Mouse (Mus musculus): ENCODE results near the gene Zcchc24. TPM values are rescaled to one million over a fixed set of nuclear protein-coding genes. Genes with fewer than 3 reads are reported as not detected.

Zcchc24 gene
- total RNA-seq, 2 experiments from 2014 or later, result 56.1 to 59.0 TPM

DNA sequence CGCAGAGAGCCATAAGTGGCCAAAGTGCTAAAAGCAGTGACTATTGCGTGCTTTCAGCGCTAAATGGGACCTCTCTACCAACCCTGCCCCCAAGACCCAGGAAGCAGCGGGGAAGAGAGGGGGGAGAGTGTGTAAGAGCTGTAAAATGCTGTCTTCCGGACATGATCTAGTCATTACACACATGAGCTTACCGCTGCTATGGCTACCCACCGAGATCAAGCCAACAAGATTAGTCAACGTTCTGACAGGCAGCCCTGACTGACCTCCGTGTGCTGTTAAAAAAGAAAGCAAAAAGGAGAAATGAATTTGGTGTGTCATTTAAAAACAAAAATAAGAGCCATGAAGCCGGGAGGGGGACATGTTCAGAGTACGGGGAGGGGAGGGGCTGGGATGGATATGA lies 11.8 kb upstream of the Zcchc24 start:
- no peak for DNase-seq (ENCODE audit: extremely low spot score in 1 of 2, low spot score in 1 of 2)

DNA sequence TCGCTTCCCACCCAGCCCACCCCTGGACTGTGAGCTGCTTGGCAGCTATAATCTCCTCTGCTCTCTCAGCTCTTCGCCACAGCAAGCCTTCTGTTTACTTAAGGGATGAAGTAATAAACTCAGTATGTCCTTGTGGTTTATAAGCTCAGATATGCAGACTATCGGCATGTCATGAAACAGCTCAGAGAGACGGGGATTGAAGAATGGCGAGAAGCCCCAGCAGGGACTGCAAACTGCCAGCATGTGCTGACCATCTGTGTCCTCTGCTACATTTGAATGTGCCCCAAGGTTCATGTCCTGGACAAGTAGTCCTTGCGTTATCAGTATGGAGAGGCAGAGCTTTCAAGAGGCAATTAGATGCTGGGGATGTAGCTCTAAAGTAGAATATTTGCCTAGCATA lies 7.5 kb upstream of the Zcchc24 start:
- no peak for DNase-seq (ENCODE audit: extremely low spot score in 1 of 2, low spot score in 1 of 2)

DNA sequence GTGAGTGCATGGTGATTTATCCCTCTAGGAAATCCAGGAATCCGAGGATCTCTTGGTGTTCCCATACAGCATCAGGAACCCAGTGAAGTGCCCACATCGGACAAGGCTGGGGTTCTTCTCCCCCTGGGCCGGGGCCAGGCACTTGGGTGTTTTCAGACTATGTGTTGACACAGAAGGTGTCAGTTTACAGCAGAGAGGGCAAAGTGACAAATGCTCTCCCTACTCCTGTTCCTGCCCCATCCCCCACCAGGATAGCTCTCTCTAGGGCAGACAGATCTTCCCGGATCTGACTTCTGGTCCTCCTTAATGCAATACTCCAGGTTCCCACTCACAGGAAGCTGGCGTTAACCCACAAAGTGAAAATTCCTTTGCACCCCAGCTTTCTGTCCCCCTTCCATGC lies 5.3 kb upstream of the Zcchc24 start:
- DNase-seq (ENCODE audit: extremely low spot score in 1 of 2, low spot score in 1 of 2), result no peak

DNA sequence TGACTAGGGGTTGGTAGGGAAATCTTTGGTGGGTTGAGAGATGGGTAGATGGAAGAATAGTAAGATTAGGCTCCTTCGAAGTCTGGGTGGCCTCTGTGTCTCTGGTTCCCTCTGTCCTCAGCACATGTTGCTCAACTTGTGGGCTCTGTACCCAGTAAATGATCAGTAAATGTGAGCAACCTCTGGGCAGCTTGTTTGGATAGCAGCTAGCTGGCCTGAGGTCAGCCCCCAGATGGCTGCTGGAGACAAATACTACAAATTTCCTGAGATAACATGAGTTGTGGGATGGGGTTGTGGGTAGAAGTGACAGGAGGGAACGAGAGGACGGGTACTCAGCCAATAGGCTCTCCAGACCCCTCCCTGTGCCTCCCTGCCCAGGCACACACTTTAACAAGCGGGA lies 4.2 kb upstream of the Zcchc24 start:
- DNase-seq (ENCODE audit: extremely low spot score in 1 of 2, low spot score in 1 of 2), result no peak

DNA sequence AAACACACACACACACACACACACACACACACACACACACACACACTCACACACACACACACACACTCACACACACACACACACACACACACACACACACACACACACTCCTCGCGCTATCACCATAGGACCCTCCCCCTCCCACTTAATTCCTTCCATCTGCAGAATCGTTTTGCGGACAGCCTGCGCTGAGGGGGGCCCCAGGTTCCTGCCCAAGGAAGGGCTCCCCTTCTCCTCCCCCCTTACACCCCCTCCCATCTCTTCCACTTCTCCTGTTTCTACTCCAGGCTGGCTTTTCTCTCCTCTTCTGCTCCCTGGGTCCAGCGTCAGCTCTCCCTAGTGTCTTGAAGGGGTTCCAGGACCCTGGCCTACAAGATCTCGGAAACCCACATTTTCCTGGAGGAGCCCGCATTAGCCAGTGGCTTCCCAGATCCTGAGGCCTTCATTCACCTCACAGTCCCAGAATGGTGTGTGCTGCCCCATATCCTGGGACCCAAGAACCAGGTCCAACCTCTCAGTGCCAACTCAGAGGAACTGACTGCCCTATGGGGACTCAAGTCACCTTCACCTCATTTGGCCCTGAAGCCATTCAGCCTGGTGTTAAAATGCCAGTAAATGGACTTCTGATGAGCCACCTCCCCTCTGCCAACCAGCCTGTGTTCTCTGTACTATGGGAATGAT lies 927 bp upstream of the Zcchc24 start:
- DNase-seq (ENCODE audit: extremely low spot score in 1 of 2, low spot score in 1 of 2), result no peak

DNA sequence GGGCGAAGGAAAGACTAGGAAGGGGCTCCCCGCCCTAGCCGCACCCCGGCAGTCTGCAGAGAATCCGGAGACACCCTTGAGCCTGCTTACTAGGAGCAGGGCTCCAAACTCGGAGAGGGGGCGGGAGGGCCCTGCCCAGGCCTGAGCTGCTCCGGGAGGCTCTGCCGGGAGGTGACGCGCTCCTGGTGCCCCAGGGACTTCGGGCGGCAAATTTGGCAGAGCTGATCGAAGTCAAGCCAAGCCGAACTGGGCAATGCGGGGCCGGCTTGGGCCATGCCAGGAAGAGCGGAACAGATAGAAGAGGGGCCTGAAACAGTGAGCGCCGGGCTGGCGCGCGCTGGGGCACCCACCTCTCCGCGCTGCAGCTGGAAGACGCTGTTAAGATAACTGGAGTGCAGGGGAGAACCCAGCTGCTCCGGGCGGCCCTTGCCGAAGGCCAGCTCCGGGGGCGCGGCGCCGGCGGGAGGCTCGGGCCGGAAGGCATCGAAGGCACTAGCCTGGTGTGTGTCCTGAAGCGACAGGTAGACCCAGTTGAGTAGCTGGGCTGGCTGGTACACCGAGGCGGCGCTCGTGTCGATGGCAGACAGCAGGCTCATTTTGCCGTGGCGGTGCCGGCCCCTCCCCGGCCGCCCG lies 462 bp downstream of the Zcchc24 start:
- no peak for DNase-seq (ENCODE audit: extremely low spot score in 1 of 2, low spot score in 1 of 2)

DNA sequence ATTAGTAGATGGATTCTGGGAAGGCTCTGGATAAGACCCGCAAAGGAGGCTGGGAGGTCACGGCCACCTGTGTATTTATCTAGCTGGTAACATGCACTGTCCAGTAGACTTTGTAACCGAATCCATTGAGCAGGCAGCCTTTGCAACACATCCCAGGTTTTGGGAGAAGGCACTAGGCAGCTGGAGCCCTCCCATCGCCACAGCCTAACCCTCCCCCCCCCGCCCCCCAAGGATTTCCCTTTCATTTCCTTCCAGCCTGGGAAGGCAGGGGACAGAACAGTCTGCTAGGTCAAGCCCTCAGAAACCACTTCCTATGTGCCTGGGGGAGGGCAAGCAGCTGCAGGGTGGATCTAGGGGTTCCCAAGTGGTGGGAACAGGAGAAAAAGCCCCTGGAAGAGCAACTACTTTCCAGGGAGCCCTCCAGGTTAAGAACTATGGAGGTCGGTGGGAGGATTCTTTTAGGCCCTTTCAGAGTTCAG lies 1.1 kb downstream of the Zcchc24 start:
- DNase-seq (ENCODE audit: extremely low spot score in 1 of 2, low spot score in 1 of 2), result no peak

DNA sequence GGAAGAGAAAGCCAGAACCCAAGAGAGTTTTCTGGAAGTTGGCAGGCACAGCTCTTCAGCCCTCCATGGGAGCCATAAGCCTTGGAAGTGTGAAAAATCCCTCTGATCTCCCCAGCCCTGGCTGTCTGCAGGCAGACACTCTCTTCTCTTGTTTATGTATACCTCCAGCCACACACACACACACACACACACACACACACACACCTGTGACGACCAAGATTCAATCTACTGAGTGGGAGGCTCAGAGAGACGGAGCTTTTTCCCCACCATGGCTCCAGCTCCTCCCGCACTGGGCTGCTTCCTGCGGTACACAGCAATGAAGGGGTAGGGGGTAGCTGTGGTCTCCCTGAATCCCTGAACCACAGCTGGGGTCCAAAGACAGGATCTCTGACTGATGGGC lies 2.4 kb downstream of the Zcchc24 start:
- DNase-seq (ENCODE audit: extremely low spot score in 1 of 2, low spot score in 1 of 2), result no peak

DNA sequence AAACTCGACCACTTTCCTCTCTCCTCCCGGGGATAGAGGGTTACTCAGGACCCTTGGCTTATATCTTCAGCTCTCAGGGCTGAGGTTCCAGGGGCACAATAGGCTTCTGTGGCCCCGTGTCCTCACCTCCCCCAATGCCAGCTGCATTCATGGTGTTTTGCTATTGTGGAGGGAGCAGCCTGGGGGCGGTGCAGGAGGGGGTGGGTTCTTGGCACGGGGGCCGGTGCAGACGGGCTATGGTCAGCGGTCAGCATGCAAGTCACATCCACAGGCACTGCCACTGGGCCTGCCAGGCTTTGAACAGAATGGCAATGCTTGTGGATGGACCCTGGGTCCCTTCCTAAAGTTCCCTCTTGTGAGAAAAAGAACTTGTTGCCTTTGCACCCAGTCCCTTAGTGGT lies 2.9 kb downstream of the Zcchc24 start:
- peak; percentile 36 to 50 for DNase-seq (ENCODE audit: extremely low spot score in 1 of 2, low spot score in 1 of 2)

DNA sequence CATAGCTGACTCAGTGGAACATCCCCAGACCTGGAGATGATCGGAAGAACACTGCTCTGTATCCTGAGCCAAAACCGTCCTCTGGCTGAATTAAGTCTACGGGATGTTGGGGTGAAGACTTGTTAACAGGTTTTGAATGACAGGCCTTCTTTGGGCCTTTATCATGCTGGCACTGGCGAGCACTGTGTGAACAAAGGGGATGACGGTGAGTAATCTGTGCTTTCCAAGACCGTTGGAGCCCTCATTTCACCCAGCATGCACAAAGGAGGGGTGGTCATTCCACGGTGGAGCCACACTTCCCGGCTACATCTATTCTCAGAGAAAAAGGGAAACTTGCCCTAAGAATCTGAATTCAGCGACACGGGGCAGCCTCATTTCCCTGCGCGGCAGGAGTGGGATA lies 3.7 kb downstream of the Zcchc24 start:
- no peak for DNase-seq (ENCODE audit: extremely low spot score in 1 of 2, low spot score in 1 of 2)

DNA sequence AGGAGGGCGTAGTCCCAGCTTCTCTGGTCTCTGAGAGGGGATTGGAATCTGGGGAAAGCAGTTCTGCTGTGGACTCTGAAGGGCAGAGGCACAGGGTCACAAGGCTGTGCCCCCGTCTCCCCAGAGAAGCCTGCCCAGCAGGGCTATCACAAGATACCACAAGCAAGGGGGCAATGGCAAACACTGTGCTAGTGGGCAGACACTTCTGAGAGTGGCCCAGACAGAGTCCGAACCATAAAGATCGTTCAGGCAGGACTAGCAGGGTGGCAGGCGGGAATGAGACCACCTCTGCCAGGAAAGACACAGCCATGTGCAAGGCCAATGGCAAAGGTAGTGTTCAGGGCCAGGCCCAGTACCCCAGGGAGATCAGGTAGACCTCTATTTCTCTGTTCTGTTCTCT lies 7.7 kb downstream of the Zcchc24 start:
- DNase-seq (ENCODE audit: extremely low spot score in 1 of 2, low spot score in 1 of 2), result no peak

DNA sequence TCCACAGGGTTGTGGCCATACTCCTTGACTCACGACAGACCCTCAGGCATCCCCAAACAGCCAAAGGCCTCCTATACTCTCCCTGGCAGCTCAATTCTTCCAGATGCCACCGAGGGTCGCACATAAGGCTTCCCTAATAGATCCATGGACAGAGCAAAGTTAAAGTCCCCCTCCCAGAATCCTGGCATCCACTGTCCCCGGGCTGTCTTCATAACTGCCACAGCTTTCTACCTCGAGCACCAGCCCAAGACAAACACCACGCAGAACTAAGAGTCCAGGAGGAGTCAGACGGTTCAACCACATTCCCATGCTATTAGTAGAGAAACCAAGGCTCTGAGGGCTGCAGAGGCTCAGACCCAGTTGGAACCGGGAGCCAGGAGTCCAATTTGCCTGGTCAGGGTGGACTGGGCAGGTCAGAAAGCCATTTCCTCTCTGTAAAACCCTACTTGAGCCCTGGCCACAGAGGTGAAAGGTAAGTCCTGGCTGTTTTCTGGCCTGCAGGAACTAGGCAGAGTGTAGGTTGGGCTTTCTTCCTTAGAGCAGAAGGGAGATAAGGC lies 8.8 kb downstream of the Zcchc24 start:
- DNase-seq (ENCODE audit: extremely low spot score in 1 of 2, low spot score in 1 of 2), result no peak

DNA sequence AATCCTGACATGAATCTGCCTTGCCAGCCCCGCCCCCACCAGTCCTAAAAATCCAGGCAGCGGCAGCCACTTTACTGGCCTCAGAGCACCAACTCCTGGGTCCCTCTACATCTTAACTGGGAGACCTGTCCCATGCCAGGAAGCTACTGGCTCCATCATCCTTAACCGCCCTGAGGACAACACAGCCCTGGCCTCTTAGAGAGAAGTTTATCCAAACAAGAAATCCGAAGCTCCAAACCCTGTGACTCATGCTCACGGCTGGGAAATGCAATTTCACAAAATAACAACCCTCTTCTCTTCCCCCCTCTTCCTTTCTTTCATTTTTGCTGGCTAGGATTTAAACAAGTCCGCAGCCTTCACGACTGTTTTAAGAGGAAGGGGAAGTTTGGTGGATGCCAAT lies 9.3 kb downstream of the Zcchc24 start:
- DNase-seq (ENCODE audit: extremely low spot score in 1 of 2, low spot score in 1 of 2), result no peak

DNA sequence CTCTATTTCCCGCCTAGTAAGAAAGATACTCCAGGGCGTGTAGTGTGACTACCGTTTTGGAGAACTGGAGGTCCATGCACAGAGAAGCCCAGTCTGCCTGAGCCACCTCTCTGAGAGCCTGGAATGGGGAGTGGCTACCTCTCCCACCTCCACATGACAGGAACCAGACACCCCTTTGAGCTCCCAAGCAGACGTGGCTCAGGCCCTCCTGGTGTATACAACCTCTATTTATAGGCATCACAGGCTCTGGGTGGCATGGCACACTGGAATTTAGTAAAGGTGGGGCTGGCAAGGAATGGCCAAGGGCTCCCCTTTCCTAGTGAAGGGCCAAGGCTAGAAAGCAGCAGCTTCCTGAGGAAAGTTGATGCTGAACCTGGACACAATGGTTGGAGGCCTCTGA lies 10.9 kb downstream of the Zcchc24 start:
- DNase-seq (ENCODE audit: extremely low spot score in 1 of 2, low spot score in 1 of 2), result no peak

DNA sequence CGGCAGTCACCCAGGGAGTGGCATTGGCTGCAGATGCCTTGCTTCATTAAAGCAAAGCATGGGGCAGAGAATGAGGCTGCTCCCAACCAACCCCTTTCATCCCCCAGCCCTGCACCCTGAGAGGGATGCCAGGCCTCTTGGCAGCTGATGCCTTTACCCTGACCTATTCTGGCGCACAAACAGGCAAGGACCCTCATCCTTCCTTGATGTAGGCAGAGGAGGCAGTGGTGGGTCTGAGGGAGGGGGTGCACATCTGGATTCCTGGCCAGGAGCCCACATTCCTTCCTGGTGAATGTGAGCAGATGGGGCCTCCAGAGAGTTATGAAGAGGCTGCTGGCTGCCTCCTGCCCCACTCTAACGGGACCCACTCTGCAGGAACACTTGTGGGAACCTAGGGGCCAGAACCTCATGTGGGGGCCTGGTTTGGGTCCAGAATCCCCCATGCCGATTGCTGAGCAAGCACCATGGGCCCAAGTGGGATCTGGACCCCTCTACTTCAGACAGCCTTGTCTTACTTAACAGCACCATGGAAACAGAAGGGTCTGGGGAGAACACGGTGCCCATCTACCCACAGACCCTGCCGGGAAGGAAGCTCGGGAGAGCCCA lies 12.4 kb downstream of the Zcchc24 start:
- DNase-seq (ENCODE audit: extremely low spot score in 1 of 2, low spot score in 1 of 2), result no peak

DNA sequence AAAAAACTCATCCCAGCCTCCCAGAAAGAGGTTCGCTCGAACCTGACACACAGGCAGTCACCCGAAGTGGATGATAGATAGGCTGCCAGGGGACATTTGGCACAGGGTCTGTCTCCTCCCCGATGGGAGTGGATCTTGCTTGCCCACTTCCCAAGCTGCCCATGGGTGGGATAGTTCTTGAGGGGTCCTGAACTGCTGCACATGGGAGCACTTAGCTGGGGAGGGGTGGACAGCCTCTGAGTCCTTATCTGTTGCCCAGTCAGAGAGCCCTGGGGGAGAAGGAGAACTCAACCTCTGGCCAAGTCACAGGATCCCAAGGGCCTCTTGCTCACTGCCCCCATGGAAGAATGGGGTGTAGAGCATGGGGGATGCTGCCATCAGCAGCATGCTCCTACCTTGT lies 13.3 kb downstream of the Zcchc24 start:
- no peak for DNase-seq (ENCODE audit: extremely low spot score in 1 of 2, low spot score in 1 of 2)

DNA sequence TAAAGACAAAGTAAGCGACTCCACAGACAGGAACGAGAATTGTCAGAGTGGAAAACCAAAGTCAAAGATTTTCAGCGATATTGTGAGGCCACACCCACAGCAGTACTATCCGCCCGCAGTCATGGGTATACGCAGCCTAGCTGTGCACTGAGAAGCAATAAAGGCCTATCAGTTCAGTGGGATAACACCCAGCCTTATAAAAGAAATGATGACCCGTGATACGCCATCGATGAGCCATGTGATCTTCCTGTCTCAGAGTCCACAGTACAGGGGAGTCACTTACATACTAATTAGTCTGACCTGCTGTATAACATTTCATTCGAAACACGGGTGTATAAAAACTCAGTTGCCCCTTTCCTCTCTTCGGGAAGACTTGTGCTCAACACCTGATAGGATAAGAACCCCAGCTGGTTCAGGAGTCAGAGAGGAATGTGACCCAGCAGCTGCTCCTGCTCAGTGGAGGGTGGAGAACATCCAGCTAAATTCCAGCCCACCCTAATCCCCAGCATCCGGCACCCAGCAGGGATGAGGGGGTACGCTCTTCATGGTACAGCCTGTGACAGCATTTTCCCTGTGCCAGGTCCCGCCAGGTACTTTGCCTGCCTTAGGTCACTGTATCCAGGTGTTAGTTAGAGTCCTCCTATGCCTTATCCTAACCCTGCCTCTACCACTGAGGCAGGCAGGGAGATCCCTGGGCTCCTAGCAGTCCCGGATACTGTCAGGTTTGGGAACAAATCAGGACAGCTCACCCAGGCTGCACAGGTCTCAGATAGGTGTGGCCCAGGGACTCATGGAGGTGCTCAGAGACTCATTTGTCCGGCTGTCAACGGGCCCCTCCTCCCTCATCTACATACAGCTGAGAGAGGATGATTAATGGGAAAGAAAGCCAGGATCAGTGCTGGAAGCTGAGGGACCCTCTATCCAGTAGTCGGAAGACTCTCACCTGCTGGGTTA lies 14.0 kb downstream of the Zcchc24 start:
- DNase-seq (ENCODE audit: extremely low spot score in 1 of 2, low spot score in 1 of 2), result no peak

DNA sequence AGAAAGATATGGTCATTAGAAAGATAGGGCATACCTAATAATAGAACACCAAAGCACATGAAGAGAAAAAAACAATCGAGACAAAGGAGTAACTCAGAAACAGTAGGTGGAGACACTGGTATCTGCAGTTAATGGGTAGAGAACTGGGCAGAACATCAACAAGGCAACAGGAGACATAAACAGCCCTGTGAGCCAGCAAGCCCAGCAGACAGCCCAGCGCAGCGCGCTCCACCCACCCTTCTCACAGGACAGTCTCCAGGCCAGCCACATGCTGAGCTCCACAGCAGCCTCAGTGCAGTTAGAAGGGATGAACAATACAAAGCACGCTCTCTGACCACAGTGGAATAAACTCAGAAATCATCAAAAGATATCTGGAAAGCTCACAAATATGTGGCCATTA lies 15.8 kb downstream of the Zcchc24 start:
- DNase-seq (ENCODE audit: extremely low spot score in 1 of 2, low spot score in 1 of 2), result no peak

DNA sequence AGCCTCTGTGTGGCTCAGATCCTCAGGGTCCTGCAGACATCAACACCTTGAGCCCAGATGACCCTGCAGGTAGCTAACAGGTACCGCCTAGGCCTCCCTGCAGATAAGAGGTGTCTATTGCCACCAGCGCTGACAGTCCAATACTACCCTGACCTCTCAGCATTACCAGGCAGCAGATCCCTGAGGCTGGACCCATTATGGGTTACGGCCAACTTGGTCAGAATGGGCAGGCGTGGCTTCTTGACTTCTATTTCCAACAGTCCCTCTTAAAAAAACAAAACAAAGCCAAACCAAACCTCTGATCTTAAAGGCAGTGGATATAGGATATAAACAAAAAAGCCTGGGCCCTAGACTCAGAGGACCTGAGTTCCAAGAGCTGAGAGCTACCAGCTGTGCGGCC lies 17.8 kb downstream of the Zcchc24 start:
- DNase-seq (ENCODE audit: extremely low spot score in 1 of 2, low spot score in 1 of 2), result no peak

DNA sequence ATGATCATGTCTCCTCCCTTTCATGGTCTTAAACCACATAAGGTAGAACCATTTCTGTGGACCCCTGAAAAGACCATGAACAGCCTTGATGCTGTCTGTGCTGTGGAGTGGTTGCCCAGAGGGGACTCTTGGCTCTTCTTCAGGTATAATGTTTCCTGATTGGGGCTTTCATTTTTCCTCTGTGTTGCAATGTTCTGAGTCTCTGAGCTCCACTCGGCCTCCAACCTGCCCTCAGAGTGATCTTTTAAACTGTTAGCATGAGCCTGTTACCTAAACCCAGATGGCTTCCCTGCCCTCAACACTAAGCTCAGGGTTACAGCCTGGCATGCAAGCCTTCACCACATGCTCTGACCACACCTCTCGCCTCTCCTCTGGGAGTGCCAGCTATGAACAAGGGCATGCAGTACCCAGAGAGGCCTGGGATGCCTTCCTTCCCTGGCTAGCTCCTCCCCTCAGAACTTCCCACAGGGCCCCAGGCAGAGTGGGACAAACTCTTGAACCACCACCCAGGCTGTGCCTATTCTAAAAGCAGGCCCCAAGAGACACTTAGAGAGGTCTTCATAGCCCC lies 18.3 kb downstream of the Zcchc24 start:
- DNase-seq (ENCODE audit: extremely low spot score in 1 of 2, low spot score in 1 of 2), result no peak

Data from layer of hippocampus, postnatal 25 days (tissue).